10 mouse cellular contexts compared by ENCODE assay signal in the genomic region with DNA sequence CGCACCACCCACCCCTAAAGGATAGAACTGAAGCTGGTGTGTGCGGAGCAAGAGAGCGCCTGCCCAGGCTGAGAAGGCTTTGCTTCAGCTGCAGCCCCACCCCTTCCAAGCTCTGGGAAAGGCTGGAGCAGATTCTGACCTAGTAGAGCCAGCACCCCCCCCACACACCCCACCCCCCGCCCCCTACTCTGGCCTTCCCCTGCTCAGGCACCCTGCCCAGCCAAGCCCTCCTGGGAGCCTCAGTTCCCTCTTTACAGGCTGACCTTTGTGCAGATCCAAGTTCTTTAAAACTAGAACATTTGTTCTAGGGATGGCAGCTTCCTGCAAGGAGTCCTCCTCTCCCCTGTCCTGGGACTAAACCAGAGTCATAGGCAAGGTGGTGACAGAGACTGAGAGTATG. TPM values are rescaled to one million over a fixed set of nuclear protein-coding genes. Genes with fewer than 3 reads are reported as not detected.
A peak's percentile ranks its signal among the peaks of the same experiment; 100 is the strongest.
DNase-seq lines count a peak whose midpoint lies in the region; ATAC-seq and TF ChIP-seq lines count a peak whose summit lies in the region.
"Had no signal": no experiment of that assay in that cellular context is flagged by ENCODE, and none has a peak within 500 bp of the region (broad histone marks: within the 10 kb centered on the region; RNA-seq: fewer than 3 reads in every experiment).

No protein-coding gene starts in this region.

- H3K4me2 ChIP-seq in heart, embryonic 11.5 days: no peak overlapping the region; the same call in 1 of the 2 replicates
- peak overlapping the region; percentile 100 for H3K4me2 ChIP-seq in embryonic facial prominence, embryonic 13.5 days
- H3K4me2 ChIP-seq in midbrain, embryonic 14.5 days (ENCODE audit: low read length): no peak overlapping the region
- H3K4me2 ChIP-seq: liver, embryonic 15.5 days had no signal

- TF ChIP-seq CTCF in layer of hippocampus, adult 2 months (conservative IDR thresholded peaks at IDR 0.05): no peak

- WGBS in heart, embryonic 11.5 days (ENCODE audit: insufficient replicate concordance): 46% methylated on average over 4 of the region's 4 CpGs
- 18% methylated on average over 4 of the region's 4 CpGs for WGBS in embryonic facial prominence, embryonic 13.5 days
- WGBS in limb, embryonic 10.5 days: 50% methylated on average over 4 of the region's 4 CpGs
- WGBS in midbrain, embryonic 14.5 days: 40% methylated on average over 4 of the region's 4 CpGs

- no peaks in the 10 kb centered on the region for H3K36me3 ChIP-seq in heart, embryonic 11.5 days (ENCODE audit: control insufficient read depth, insufficient read depth, low read length)
- peaks cover 5% of the 10 kb centered on the region for H3K36me3 ChIP-seq in embryonic facial prominence, embryonic 13.5 days
- peaks cover 19% of the 10 kb centered on the region for H3K36me3 ChIP-seq in limb, embryonic 10.5 days
- no peaks in the 10 kb centered on the region for H3K36me3 ChIP-seq in midbrain, embryonic 14.5 days (ENCODE audit: control insufficient read depth, insufficient read depth, low read length)

- ATAC-seq in heart, embryonic 11.5 days (replicated peaks; ENCODE audit: insufficient number of reproducible peaks, low FRiP score, low TSS enrichment): no peak
- no peak for ATAC-seq in embryonic facial prominence, embryonic 13.5 days (ENCODE audit: insufficient number of reproducible peaks, insufficient read depth, low FRiP score, low TSS enrichment, low read depth)
- ATAC-seq in midbrain, embryonic 14.5 days (ENCODE audit: low FRiP score, low TSS enrichment): no peak

- intact Hi-C loops in heart, postnatal 14 days (cut with DNase I): loop anchor here (10.0 kb wide), 1 partner anchor 277 kb away; the partner anchor contains the start of gene Slc16a11

- H3K4me1 ChIP-seq in heart, embryonic 11.5 days (ENCODE audit: control insufficient read depth, insufficient read depth, low read length): peaks cover 16% of the 10 kb centered on the region
- H3K4me1 ChIP-seq in embryonic facial prominence, embryonic 13.5 days: peaks cover 37% of the 10 kb centered on the region
- H3K4me1 ChIP-seq in limb, embryonic 10.5 days: peaks cover 61% of the 10 kb centered on the region
- peaks cover 6% of the 10 kb centered on the region; the same call in 1 of the 2 replicates for H3K4me1 ChIP-seq in midbrain, embryonic 14.5 days (ENCODE audit: control insufficient read depth, insufficient read depth, low read length)

- H3K9me3 ChIP-seq in heart, embryonic 11.5 days (replicated peaks; ENCODE audit: control insufficient read depth, low read length): no peaks in the 10 kb centered on the region
- no peaks in the 10 kb centered on the region for H3K9me3 ChIP-seq in embryonic facial prominence, embryonic 13.5 days
- H3K9me3 ChIP-seq in limb, embryonic 10.5 days (replicated peaks): no peaks in the 10 kb centered on the region
- no peaks in the 10 kb centered on the region for H3K9me3 ChIP-seq in midbrain, embryonic 14.5 days (ENCODE audit: control insufficient read depth, low read length)
- H3K9me3 ChIP-seq: liver, embryonic 15.5 days had no signal

- H3K27ac ChIP-seq in heart, embryonic 11.5 days (ENCODE audit: low read depth, low read length): no peak overlapping the region
- H3K27ac ChIP-seq in embryonic facial prominence, embryonic 13.5 days: no peak overlapping the region; the same call in 1 of the 2 replicates
- peak overlapping the region; percentile 15 for H3K27ac ChIP-seq in limb, embryonic 10.5 days
- H3K27ac ChIP-seq in midbrain, embryonic 14.5 days (replicated peaks; ENCODE audit: low read depth, low read length): no peak overlapping the region
- no peak overlapping the region for H3K27ac ChIP-seq in layer of hippocampus, adult 2 months
- H3K27ac ChIP-seq: liver, embryonic 15.5 days had no signal

- H3K27me3 ChIP-seq in heart, embryonic 11.5 days (ENCODE audit: control insufficient read depth, insufficient read depth, low read length): peaks cover 43% of the 10 kb centered on the region
- peaks cover 20% of the 10 kb centered on the region for H3K27me3 ChIP-seq in embryonic facial prominence, embryonic 13.5 days
- H3K27me3 ChIP-seq in limb, embryonic 10.5 days (ENCODE audit: low read depth, poor library complexity, severe bottlenecking): peaks cover 58% of the 10 kb centered on the region
- peaks cover 28% of the 10 kb centered on the region for H3K27me3 ChIP-seq in midbrain, embryonic 14.5 days (ENCODE audit: control insufficient read depth, insufficient read depth, low read length)

- H3K9ac ChIP-seq in heart, embryonic 11.5 days (ENCODE audit: low read depth, low read length): no peak overlapping the region
- H3K9ac ChIP-seq in embryonic facial prominence, embryonic 13.5 days: peak overlapping the region; percentile 52
- no peak overlapping the region for H3K9ac ChIP-seq in midbrain, embryonic 14.5 days (replicated peaks; ENCODE audit: low read length)
- H3K9ac ChIP-seq: liver, embryonic 15.5 days had no signal

- no peak overlapping the region for H3K4me3 ChIP-seq in heart, embryonic 11.5 days (ENCODE audit: low read depth, low read length)
- 0 out of 2 replicates have a peak overlapping the region, but pooled peaks have one; percentile 58 for H3K4me3 ChIP-seq in embryonic facial prominence, embryonic 13.5 days
- H3K4me3 ChIP-seq in limb, embryonic 10.5 days: peak overlapping the region; percentile 77; the same call in 1 of the 2 replicates
- H3K4me3 ChIP-seq in midbrain, embryonic 14.5 days (replicated peaks; ENCODE audit: low read depth, low read length): no peak overlapping the region
- H3K4me3 ChIP-seq in layer of hippocampus, adult 2 months: no peak overlapping the region
- H3K4me3 ChIP-seq: liver, embryonic 15.5 days had no signal

- DNase-seq in heart, adult 11 months: peak; percentile 97
- DNase-seq in heart, postnatal 14 days: peak; percentile 72 to 75
- no peak for DNase-seq in limb, embryonic 10.5 days (ENCODE audit: low spot score)
- no peak for DNase-seq in midbrain, embryonic 14.5 days
- DNase-seq in cerebellum, postnatal 4 days (ENCODE audit: low spot score in 2 of 2): no peak
- DNase-seq in layer of hippocampus, adult 2 months (ENCODE audit: low spot score in 2 of 2): no peak

RNA-seq across cellular contexts. Expression of gene Ybx2, which starts 1.8 kb away (rescaled TPM):
- polyA plus RNA-seq in heart, embryonic 11.5 days (2014; fragmentation: Nextera tagmentation; extraction: Ambion mirVana): 1.5 and 4.3 TPM in 2 replicates
- polyA plus RNA-seq in embryonic facial prominence, embryonic 13.5 days (2015; fragmentation: Nextera tagmentation; extraction: Ambion mirVana): 7.5 and 10.2 TPM in 2 replicates
- total RNA-seq in heart, postnatal 14 days (2021): 10 to 100 TPM; 14.4 to 21.8 TPM
- 6.1 TPM in 2 replicates for polyA plus RNA-seq in limb, embryonic 10.5 days (2016; fragmentation: Nextera tagmentation; extraction: Ambion mirVana)
- polyA plus RNA-seq in midbrain, embryonic 14.5 days (2014; fragmentation: Nextera tagmentation; extraction: Ambion mirVana): 4.3 and 10.4 TPM in 2 replicates
- total RNA-seq in layer of hippocampus, adult 2 months (2021): 10 to 100 TPM; 12.4 to 14.5 TPM
- polyA plus RNA-seq: liver, embryonic 15.5 days had no signal

RNA-seq across cellular contexts. Expression of gene Slc2a4, which starts 10.6 kb away (rescaled TPM):
- 22.0 and 22.8 TPM in 2 replicates for polyA plus RNA-seq in heart, embryonic 11.5 days (2014; fragmentation: Nextera tagmentation; extraction: Ambion mirVana)
- polyA plus RNA-seq in embryonic facial prominence, embryonic 13.5 days (2015; fragmentation: Nextera tagmentation; extraction: Ambion mirVana): 33.3 and 33.5 TPM in 2 replicates
- total RNA-seq in heart, postnatal 14 days (2021): 100 to 1,000 TPM; 206 to 234 TPM
- 19.9 and 29.3 TPM in 2 replicates for polyA plus RNA-seq in limb, embryonic 10.5 days (2016; fragmentation: Nextera tagmentation; extraction: Ambion mirVana)
- 2.2 and 4.5 TPM in 2 replicates for polyA plus RNA-seq in midbrain, embryonic 14.5 days (2014; fragmentation: Nextera tagmentation; extraction: Ambion mirVana)
- total RNA-seq in layer of hippocampus, adult 2 months (2021): 1 to 10 TPM; 1.8 to 2.2 TPM
- total RNA-seq: hematopoietic stem cell, adult 5-6 weeks had no signal

RNA-seq across cellular contexts. Expression of gene Eif5a, which starts 15.6 kb away (rescaled TPM):
- 1,428 and 1,516 TPM in 2 replicates for polyA plus RNA-seq in heart, embryonic 11.5 days (2014; fragmentation: Nextera tagmentation; extraction: Ambion mirVana)
- 1,558 and 1,689 TPM in 2 replicates for polyA plus RNA-seq in embryonic facial prominence, embryonic 13.5 days (2015; fragmentation: Nextera tagmentation; extraction: Ambion mirVana)
- total RNA-seq in heart, postnatal 14 days (2021): 100 to 1,000 TPM; 434 to 455 TPM
- polyA plus RNA-seq in limb, embryonic 10.5 days (2016; fragmentation: Nextera tagmentation; extraction: Ambion mirVana): 3,029 and 3,766 TPM in 2 replicates
- polyA plus RNA-seq in midbrain, embryonic 14.5 days (2014; fragmentation: Nextera tagmentation; extraction: Ambion mirVana): 1,083 and 1,099 TPM in 2 replicates
- 100 to 1,000 TPM; 413 to 441 TPM for total RNA-seq in layer of hippocampus, adult 2 months (2021)

RNA-seq across cellular contexts. Expression of gene Gps2, which starts 23.7 kb away (rescaled TPM):
- 53.2 and 62.2 TPM in 2 replicates for polyA plus RNA-seq in heart, embryonic 11.5 days (2014; fragmentation: Nextera tagmentation; extraction: Ambion mirVana)
- 79.5 and 85.5 TPM in 2 replicates for polyA plus RNA-seq in embryonic facial prominence, embryonic 13.5 days (2015; fragmentation: Nextera tagmentation; extraction: Ambion mirVana)
- 10 to 100 TPM; 28.8 to 30.6 TPM for total RNA-seq in heart, postnatal 14 days (2021)
- 77.7 and 91.6 TPM in 2 replicates for polyA plus RNA-seq in limb, embryonic 10.5 days (2016; fragmentation: Nextera tagmentation; extraction: Ambion mirVana)
- 56.4 and 62.4 TPM in 2 replicates for polyA plus RNA-seq in midbrain, embryonic 14.5 days (2014; fragmentation: Nextera tagmentation; extraction: Ambion mirVana)
- total RNA-seq in layer of hippocampus, adult 2 months (2021): 10 to 100 TPM; 35.6 to 41.5 TPM

RNA-seq across cellular contexts. Expression of gene Cldn7, which starts 27.2 kb away (rescaled TPM):
- 2.4 and 3.0 TPM in 2 replicates for polyA plus RNA-seq in heart, embryonic 11.5 days (2014; fragmentation: Nextera tagmentation; extraction: Ambion mirVana)
- polyA plus RNA-seq in embryonic facial prominence, embryonic 13.5 days (2015; fragmentation: Nextera tagmentation; extraction: Ambion mirVana): 30.3 and 34.9 TPM in 2 replicates
- under 1 TPM in 1 of 2 experiments, not detected in 1; 0.48 TPM for total RNA-seq in heart, postnatal 14 days (2021)
- 28.7 and 35.4 TPM in 2 replicates for polyA plus RNA-seq in limb, embryonic 10.5 days (2016; fragmentation: Nextera tagmentation; extraction: Ambion mirVana)
- 0.20 TPM in 1 of 2 replicates, not detected in the other for polyA plus RNA-seq in midbrain, embryonic 14.5 days (2014; fragmentation: Nextera tagmentation; extraction: Ambion mirVana)
- not detected for total RNA-seq in layer of hippocampus, adult 2 months (2021)

Comparison
In these comparisons a context has a peak if more than half of its experiments do, and no peak if none do; other contexts are left out.
1. DNase-seq: peak in heart, adult 11 months (single experiment) and heart, postnatal 14 days (2 of 2); none in limb, embryonic 10.5 days (single experiment), midbrain, embryonic 14.5 days (single experiment), cerebellum, postnatal 4 days (0 of 2) and layer of hippocampus, adult 2 months (0 of 2).
2. H3K4me3 ChIP-seq: peak in embryonic facial prominence, embryonic 13.5 days (single experiment) and limb, embryonic 10.5 days (single experiment); none in heart, embryonic 11.5 days (single experiment), midbrain, embryonic 14.5 days (single experiment) and layer of hippocampus, adult 2 months (single experiment).